ENCODE assay signal across 8 mouse cellular contexts in the genomic region with DNA sequence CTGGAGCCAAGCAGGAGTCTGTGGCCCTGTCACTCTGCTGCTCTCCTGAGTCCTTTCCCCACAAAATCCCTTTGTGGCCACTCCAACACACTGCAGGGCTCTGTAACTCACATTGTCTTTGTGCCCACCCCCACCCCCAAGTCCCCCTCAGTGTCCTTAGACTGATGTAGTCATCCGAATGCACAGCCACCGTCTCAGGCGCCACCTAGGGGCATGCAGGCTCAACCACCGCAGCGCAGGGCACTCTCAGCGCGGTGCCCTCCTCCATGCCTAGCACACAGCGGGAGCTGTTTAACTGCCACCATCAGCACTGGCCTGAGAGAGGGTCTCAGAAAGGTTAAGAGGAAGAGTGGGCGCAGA. TPM values are rescaled to one million over a fixed set of nuclear protein-coding genes. Genes with fewer than 3 reads are reported as not detected.
DNase-seq lines count a peak whose midpoint lies in the region; ATAC-seq lines count a peak whose summit lies in the region.
"Had no signal": no experiment of that assay in that cellular context is flagged by ENCODE, and none has a peak within 500 bp of the region (broad histone marks: within the 10 kb centered on the region; RNA-seq: fewer than 3 reads in every experiment).

No protein-coding gene starts in this region.

- intact Hi-C loops in left cerebral cortex, postnatal 36 days (cut with DNase I): no loop called here

- H3K4me2 ChIP-seq in forebrain, embryonic 12.5 days: no peak overlapping the region
- H3K4me2 ChIP-seq in liver, embryonic 12.5 days: no peak overlapping the region
- no peak overlapping the region for H3K4me2 ChIP-seq in neural tube, embryonic 15.5 days
- H3K4me2 ChIP-seq: limb, embryonic 15.5 days had no signal

- H3K27me3 ChIP-seq in forebrain, embryonic 12.5 days: no peaks in the 10 kb centered on the region
- no peaks in the 10 kb centered on the region for H3K27me3 ChIP-seq in liver, embryonic 12.5 days (replicated peaks)
- no peaks in the 10 kb centered on the region for H3K27me3 ChIP-seq in neural tube, embryonic 15.5 days (replicated peaks)
- H3K27me3 ChIP-seq: limb, embryonic 15.5 days had no signal

- DNase-seq in left cerebral cortex, adult 18-20 months (ENCODE audit: low spot score in 2 of 2): peak; percentile 33 to 51
- no peak for DNase-seq in left cerebral cortex, postnatal 36 days (ENCODE audit: low spot score in 2 of 2)
- DNase-seq in cerebellum, adult 9-10 months: peak; percentile 44

- 40% methylated on average over 9 of the region's 9 CpGs for WGBS in forebrain, embryonic 12.5 days
- WGBS in liver, embryonic 12.5 days (ENCODE audit: insufficient replicate concordance): 60% methylated on average over 9 of the region's 9 CpGs
- 41% methylated on average over 9 of the region's 9 CpGs for WGBS in neural tube, embryonic 15.5 days

- no peaks in the 10 kb centered on the region for H3K9me3 ChIP-seq in forebrain, embryonic 12.5 days
- no peaks in the 10 kb centered on the region for H3K9me3 ChIP-seq in liver, embryonic 12.5 days (replicated peaks)
- no peaks in the 10 kb centered on the region for H3K9me3 ChIP-seq in neural tube, embryonic 15.5 days (replicated peaks)
- H3K9me3 ChIP-seq: limb, embryonic 15.5 days had no signal

- H3K27ac ChIP-seq in forebrain, embryonic 12.5 days: no peak overlapping the region
- 0 out of 2 replicates have a peak overlapping the region, but pooled peaks have one; percentile 36 for H3K27ac ChIP-seq in liver, embryonic 12.5 days
- peak overlapping the region; percentile 46; the same call in 1 of the 2 replicates for H3K27ac ChIP-seq in neural tube, embryonic 15.5 days (replicated peaks)
- H3K27ac ChIP-seq: limb, embryonic 15.5 days had no signal

- no peak overlapping the region for H3K4me3 ChIP-seq in forebrain, embryonic 12.5 days (replicated peaks)
- no peak overlapping the region for H3K4me3 ChIP-seq in liver, embryonic 12.5 days
- no peak overlapping the region for H3K4me3 ChIP-seq in neural tube, embryonic 15.5 days (replicated peaks)
- H3K4me3 ChIP-seq: limb, embryonic 15.5 days had no signal

- peaks cover 54% of the 10 kb centered on the region for H3K36me3 ChIP-seq in forebrain, embryonic 12.5 days (replicated peaks)
- H3K36me3 ChIP-seq in liver, embryonic 12.5 days: peaks cover 89% of the 10 kb centered on the region
- H3K36me3 ChIP-seq in neural tube, embryonic 15.5 days: peaks cover 51% of the 10 kb centered on the region

- no peak overlapping the region for H3K9ac ChIP-seq in forebrain, embryonic 12.5 days
- H3K9ac ChIP-seq in liver, embryonic 12.5 days: no peak overlapping the region
- no peak overlapping the region for H3K9ac ChIP-seq in neural tube, embryonic 15.5 days (replicated peaks)
- H3K9ac ChIP-seq: limb, embryonic 15.5 days had no signal

- peak; percentile 66 for ATAC-seq in forebrain, embryonic 12.5 days (ENCODE audit: low FRiP score)
- ATAC-seq in liver, embryonic 12.5 days: no peak
- peak; percentile 43 for ATAC-seq in neural tube, embryonic 15.5 days (ENCODE audit: low FRiP score)
- ATAC-seq in megakaryocyte-erythroid progenitor cell, adult 5-6 weeks (replicated peaks; ENCODE audit: low FRiP score, low TSS enrichment, poor library complexity, severe bottlenecking): no peak

- peaks cover 20% of the 10 kb centered on the region for H3K4me1 ChIP-seq in forebrain, embryonic 12.5 days
- peaks cover 47% of the 10 kb centered on the region for H3K4me1 ChIP-seq in liver, embryonic 12.5 days
- H3K4me1 ChIP-seq in neural tube, embryonic 15.5 days: peaks cover 25% of the 10 kb centered on the region

RNA-seq across cellular contexts. Expression of gene Cabin1, which starts 55.5 kb away (rescaled TPM):
- total RNA-seq in left cerebral cortex, adult 18-20 months (2021): 10 to 100 TPM; 62.9 to 63.0 TPM
- 10 to 100 TPM; 66.4 to 85.5 TPM for total RNA-seq in left cerebral cortex, postnatal 36 days (2021)
- polyA plus RNA-seq in forebrain, embryonic 12.5 days (2016; fragmentation: Nextera tagmentation; extraction: Ambion mirVana): 42.8 and 51.9 TPM in 2 replicates
- 23.7 and 24.4 TPM in 2 replicates for polyA plus RNA-seq in liver, embryonic 12.5 days (2016; fragmentation: Nextera tagmentation; extraction: Ambion mirVana)
- 32.9 and 35.8 TPM in 2 replicates for polyA plus RNA-seq in neural tube, embryonic 15.5 days (2015; fragmentation: Nextera tagmentation; extraction: Ambion mirVana)
- 71.3 and 96.2 TPM in 2 replicates for total RNA-seq in megakaryocyte-erythroid progenitor cell, adult 5-6 weeks (2014; fragmentation: Nextera tagmentation)
- 25.5 and 33.5 TPM in 2 replicates for total RNA-seq in megakaryocyte-erythroid progenitor cell, adult 5-6 weeks (2017)

Comparison
In these comparisons a context has a peak if more than half of its experiments do, and no peak if none do; other contexts are left out.
1. DNase-seq: peak in left cerebral cortex, adult 18-20 months (2 of 2) and cerebellum, adult 9-10 months (single experiment); none in left cerebral cortex, postnatal 36 days (0 of 2).
2. ATAC-seq: peak in forebrain, embryonic 12.5 days (single experiment) and neural tube, embryonic 15.5 days (single experiment); none in liver, embryonic 12.5 days (single experiment) and megakaryocyte-erythroid progenitor cell, adult 5-6 weeks (single experiment).